21 mouse cellular contexts compared by ENCODE assay signal in the genomic region with DNA sequence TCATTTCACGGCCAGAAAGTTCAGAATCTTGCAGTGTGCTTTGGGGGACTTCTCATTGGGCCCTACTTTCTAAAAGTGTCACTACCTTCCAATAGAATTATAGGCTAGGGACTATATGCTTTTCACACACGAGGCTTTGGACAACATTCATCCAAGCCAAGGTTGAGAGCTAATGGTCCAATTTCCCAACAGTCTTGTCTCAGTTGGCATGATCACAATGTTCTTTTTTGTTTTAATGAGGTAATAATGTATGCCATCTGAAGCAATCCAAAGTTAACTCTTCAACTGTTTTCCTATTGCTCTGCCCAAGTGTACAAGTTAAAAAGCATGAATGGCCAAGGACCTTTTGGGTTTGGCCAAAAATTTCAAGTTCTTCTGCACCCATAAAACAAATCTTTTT. TPM values are rescaled to one million over a fixed set of nuclear protein-coding genes. Genes with fewer than 3 reads are reported as not detected.
"Had no signal": no experiment of that assay in that cellular context is flagged by ENCODE, and none has a peak within 500 bp of the region (broad histone marks: within the 10 kb centered on the region; RNA-seq: fewer than 3 reads in every experiment).

No protein-coding gene starts in this region.

- DNase-seq: retina, postnatal 1 day; right cerebral cortex, adult 18-20 months; right cerebral cortex, postnatal 14 days; right cerebral cortex, postnatal 25 days; right cerebral cortex, postnatal 4 days; spleen, adult 18-20 months; thymus, adult 18-20 months; thymus, adult 2 months; thymus, postnatal 14 days; thymus, postnatal 25 days; thymus, postnatal 36 days; thymus, postnatal 4 days had no signal

RNA-seq across cellular contexts. Expression of gene Cxcl2, which starts 15.8 kb away (rescaled TPM):
- polyA plus RNA-seq: neural tube, embryonic 11.5 days; neural tube, embryonic 12.5 days; neural tube, embryonic 13.5 days; neural tube, embryonic 14.5 days; neural tube, embryonic 15.5 days; stomach, embryonic 14.5 days; stomach, embryonic 15.5 days; stomach, embryonic 16.5 days; testis, adult 2 months had no signal

RNA-seq across cellular contexts. Expression of gene Cxcl1, which starts 28.5 kb away (rescaled TPM):
- polyA plus RNA-seq: neural tube, embryonic 11.5 days; neural tube, embryonic 12.5 days; neural tube, embryonic 13.5 days; neural tube, embryonic 14.5 days had no signal
